Mouse (Mus musculus) forebrain, embryonic 12.5 days (tissue): ENCODE results near the gene Zbtb9. TPM values are rescaled to one million over a fixed set of nuclear protein-coding genes. Genes with fewer than 3 reads are reported as not detected.

Source experiments
- ATAC-seq: fragments of 200-750 bp; cut with Nextera tagmentation; 2 replicates; pipeline ENCODE4 v1.8.0; 2017; ENCODE audit warnings: moderate TSS enrichment; ENCODE audit not compliant: low FRiP score
- H3K27ac ChIP-seq: fragments of 300-500 bp; sonication (generic); 2 replicates; pipeline ENCODE4 v1.5.1; 2016; ENCODE audit warnings: mild to moderate bottlenecking
- H3K27me3 ChIP-seq: fragments of 300-500 bp; sonication (generic); 2 replicates; pipeline ENCODE4 v1.6.1; 2016; ENCODE audit warnings: mild to moderate bottlenecking
- H3K36me3 ChIP-seq: fragments of 300-500 bp; sonication (generic); replicated peaks from 2 replicates; pipeline ENCODE4 v1.6.1; 2016; ENCODE audit warnings: mild to moderate bottlenecking
- H3K4me1 ChIP-seq: fragments of 300-500 bp; sonication (generic); 2 replicates; pipeline ENCODE4 v1.6.1; 2016
- H3K4me2 ChIP-seq: fragments of 300-500 bp; sonication (generic); 2 replicates; pipeline ENCODE4 v1.6.1; 2016; ENCODE audit warnings: mild to moderate bottlenecking, moderate library complexity
- H3K4me3 ChIP-seq: fragments of 300-500 bp; sonication (generic); replicated peaks from 2 replicates; pipeline ENCODE4 v1.5.1; 2016; ENCODE audit warnings: mild to moderate bottlenecking
- H3K9ac ChIP-seq: fragments of 300-500 bp; sonication (generic); 2 replicates; pipeline ENCODE4 v1.6.1; 2016; ENCODE audit warnings: mild to moderate bottlenecking
- H3K9me3 ChIP-seq: fragments of 300-500 bp; sonication (generic); 2 replicates; pipeline ENCODE4 v1.6.1; 2016
- WGBS: fragments of 180-500 bp; shearing (Covaris S2); methylation state at CpG from one replicate; pipeline ENCODE4 v1.1.7; 2016; 5-methylcytosine and 5-hydroxymethylcytosine counted together
- polyA plus RNA-seq: library from polyadenylated mRNA; unstranded; fragments of >200 nt; fragmentation: Nextera tagmentation; extraction: Ambion mirVana; gene quantifications from 2 replicates; pipeline ENCODE4 v1.2.1, GENCODE M21; 2016

Gene Zbtb9
- polyA plus RNA-seq, 1 experiment from 2014 or later: 18.9 TPM

- no peak for ATAC-seq
- Histone ChIP-seq H3K27ac (no peak overlapping the region), H3K4me2 (no peak overlapping the region), H3K4me3 (no peak overlapping the region), H3K36me3 (no peaks in the 10 kb centered on the region), H3K9me3 (no peaks in the 10 kb centered on the region), H3K27me3 (peaks cover 5% of the 10 kb centered on the region; the same call in 1 of the 2 replicates), H3K4me1 (no peaks in the 10 kb centered on the region), H3K9ac (no peak overlapping the region)
- WGBS: 70% methylated on average over 11 of the region's 11 CpGs
These were observed 32.7 kb downstream of the Zbtb9 start for GRCm38 (mm10) chr17:27005644-27006043.

GRCm38 (mm10) chr17:27008277-27008676 is 35.3 kb downstream of the Zbtb9 start:
- no peak overlapping the region for H3K4me2 ChIP-seq
- no peak overlapping the region for H3K9ac ChIP-seq
- WGBS: 83% methylated on average over 2 of the region's 2 CpGs
- H3K4me1 ChIP-seq: no peaks in the 10 kb centered on the region
- H3K4me3 ChIP-seq: no peak overlapping the region
- no peaks in the 10 kb centered on the region for H3K36me3 ChIP-seq
- no peaks in the 10 kb centered on the region for H3K9me3 ChIP-seq
- no peak overlapping the region for H3K27ac ChIP-seq
- H3K27me3 ChIP-seq: peaks cover 5% of the 10 kb centered on the region; the same call in 1 of the 2 replicates
- no peak for ATAC-seq

GRCm38 (mm10) chr17:27011167-27011566 is 38.2 kb downstream of the Zbtb9 start:
- no peak overlapping the region for H3K4me2 ChIP-seq
- no peak overlapping the region for H3K9ac ChIP-seq
- H3K4me1 ChIP-seq: no peaks in the 10 kb centered on the region
- no peak overlapping the region for H3K27ac ChIP-seq
- no peaks in the 10 kb centered on the region for H3K27me3 ChIP-seq
- no peaks in the 10 kb centered on the region for H3K9me3 ChIP-seq
- H3K36me3 ChIP-seq: no peaks in the 10 kb centered on the region
- WGBS: 93% methylated on average over 10 of the region's 10 CpGs
- no peak for ATAC-seq
- no peak overlapping the region for H3K4me3 ChIP-seq

GRCm38 (mm10) chr17:27011998-27012672 is 39.2 kb downstream of the Zbtb9 start:
- no peak overlapping the region for H3K4me3 ChIP-seq
- H3K9ac ChIP-seq: no peak overlapping the region
- H3K4me1 ChIP-seq: peaks cover under 1% of the 10 kb centered on the region; the same call in 1 of the 2 replicates
- no peaks in the 10 kb centered on the region for H3K27me3 ChIP-seq
- H3K36me3 ChIP-seq: no peaks in the 10 kb centered on the region
- ATAC-seq: no peak
- H3K4me2 ChIP-seq: no peak overlapping the region
- H3K27ac ChIP-seq: no peak overlapping the region
- H3K9me3 ChIP-seq: no peaks in the 10 kb centered on the region
- WGBS: 69% methylated on average over 14 of the region's 14 CpGs

GRCm38 (mm10) chr17:27012909-27013308 is 39.9 kb downstream of the Zbtb9 start:
- Histone ChIP-seq H3K9me3 (no peaks in the 10 kb centered on the region), H3K27ac (no peak overlapping the region), H3K4me2 (no peak overlapping the region), H3K4me1 (peaks cover 6% of the 10 kb centered on the region; the same call in 1 of the 2 replicates), H3K27me3 (no peaks in the 10 kb centered on the region), H3K36me3 (no peaks in the 10 kb centered on the region), H3K4me3 (no peak overlapping the region), H3K9ac (no peak overlapping the region)
- WGBS: 54% methylated on average over 6 of the region's 6 CpGs
- ATAC-seq: no peak

GRCm38 (mm10) chr17:27017564-27018499 is 44.9 kb downstream of the Zbtb9 start:
- H3K4me3 ChIP-seq: peak overlapping the region; percentile 39
- peak; percentile 86 for ATAC-seq
- 8% methylated on average over 34 of the region's 34 CpGs for WGBS
- peaks cover 15% of the 10 kb centered on the region for H3K4me1 ChIP-seq
- peak overlapping the region; percentile 49 for H3K9ac ChIP-seq
- peak overlapping the region; percentile 55 for H3K4me2 ChIP-seq
- no peaks in the 10 kb centered on the region for H3K27me3 ChIP-seq
- peaks cover 33% of the 10 kb centered on the region for H3K36me3 ChIP-seq
- H3K9me3 ChIP-seq: no peaks in the 10 kb centered on the region
- 0 out of 2 replicates have a peak overlapping the region, but pooled peaks have one; percentile 25 for H3K27ac ChIP-seq

GRCm38 (mm10) chr17:27018555-27019196 is 45.7 kb downstream of the Zbtb9 start:
- no peak for ATAC-seq
- WGBS: 39% methylated on average over 10 of the region's 12 CpGs
- H3K27me3 ChIP-seq: no peaks in the 10 kb centered on the region
- no peaks in the 10 kb centered on the region for H3K9me3 ChIP-seq
- 0 out of 2 replicates have a peak overlapping the region, but pooled peaks have one; percentile 25 for H3K27ac ChIP-seq
- peak overlapping the region; percentile 39 for H3K4me3 ChIP-seq
- H3K9ac ChIP-seq: peak overlapping the region; percentile 49
- H3K4me1 ChIP-seq: peaks cover 15% of the 10 kb centered on the region
- peak overlapping the region; percentile 55 for H3K4me2 ChIP-seq
- peaks cover 39% of the 10 kb centered on the region for H3K36me3 ChIP-seq

- no peak overlapping the region for H3K4me2 ChIP-seq
- 92% methylated on average over 14 of the region's 14 CpGs for WGBS
- H3K4me1 ChIP-seq: peaks cover 15% of the 10 kb centered on the region
- H3K27me3 ChIP-seq: no peaks in the 10 kb centered on the region
- ATAC-seq: no peak
- H3K9ac ChIP-seq: no peak overlapping the region
- no peak overlapping the region for H3K27ac ChIP-seq
- H3K4me3 ChIP-seq: no peak overlapping the region
- peaks cover 59% of the 10 kb centered on the region for H3K36me3 ChIP-seq
- H3K9me3 ChIP-seq: no peaks in the 10 kb centered on the region
These were observed 48.1 kb downstream of the Zbtb9 start for GRCm38 (mm10) chr17:27021076-27021475.

- no peak for ATAC-seq
- Histone ChIP-seq H3K27me3 (no peaks in the 10 kb centered on the region), H3K9ac (no peak overlapping the region), H3K4me2 (no peak overlapping the region), H3K4me3 (no peak overlapping the region), H3K9me3 (no peaks in the 10 kb centered on the region), H3K36me3 (peaks cover 61% of the 10 kb centered on the region), H3K4me1 (peaks cover 15% of the 10 kb centered on the region), H3K27ac (no peak overlapping the region)
- 92% methylated on average over 9 of the region's 9 CpGs for WGBS
These were observed 48.8 kb downstream of the Zbtb9 start for GRCm38 (mm10) chr17:27021736-27022135.

GRCm38 (mm10) chr17:27023342-27023741 is 50.4 kb downstream of the Zbtb9 start:
- Histone ChIP-seq H3K9ac (no peak overlapping the region), H3K27me3 (no peaks in the 10 kb centered on the region), H3K4me1 (peaks cover 15% of the 10 kb centered on the region), H3K4me3 (no peak overlapping the region), H3K9me3 (no peaks in the 10 kb centered on the region), H3K4me2 (no peak overlapping the region), H3K27ac (no peak overlapping the region), H3K36me3 (peaks cover 61% of the 10 kb centered on the region)
- WGBS: 90% methylated on average over 4 of the region's 4 CpGs
- ATAC-seq: no peak

GRCm38 (mm10) chr17:27025326-27025902 is 52.4 kb downstream of the Zbtb9 start:
- no peak overlapping the region for H3K9ac ChIP-seq
- ATAC-seq: no peak
- WGBS: 94% methylated on average over 17 of the region's 17 CpGs
- H3K27me3 ChIP-seq: no peaks in the 10 kb centered on the region
- no peaks in the 10 kb centered on the region for H3K9me3 ChIP-seq
- peaks cover 10% of the 10 kb centered on the region for H3K4me1 ChIP-seq
- H3K27ac ChIP-seq: no peak overlapping the region
- H3K4me3 ChIP-seq: no peak overlapping the region
- H3K4me2 ChIP-seq: no peak overlapping the region
- H3K36me3 ChIP-seq: peaks cover 51% of the 10 kb centered on the region

GRCm38 (mm10) chr17:27025951-27026350 is 53.0 kb downstream of the Zbtb9 start:
- Histone ChIP-seq H3K27ac (no peak overlapping the region), H3K4me1 (peaks cover 10% of the 10 kb centered on the region), H3K27me3 (no peaks in the 10 kb centered on the region), H3K9ac (no peak overlapping the region), H3K36me3 (peaks cover 47% of the 10 kb centered on the region), H3K4me2 (no peak overlapping the region), H3K4me3 (no peak overlapping the region), H3K9me3 (no peaks in the 10 kb centered on the region)
- WGBS: 95% methylated on average over 3 of the region's 3 CpGs
- no peak for ATAC-seq
